Mouse (Mus musculus) intestine, embryonic 14.5 days (tissue): ENCODE results near the gene Car2. TPM values are rescaled to one million over a fixed set of nuclear protein-coding genes. Genes with fewer than 3 reads are reported as not detected.

Experiments
- ATAC-seq: fragments of 200-750 bp; cut with Nextera tagmentation; replicated peaks from 2 replicates; pipeline ENCODE4 v1.8.0; 2017; ENCODE audit warnings: low read depth, moderate number of reproducible peaks, moderate TSS enrichment, moderate library complexity; ENCODE audit not compliant: low FRiP score, low TSS enrichment
- DNase-seq: peaks from one replicate; pipeline ENCODE4 v3.0.0-alpha.2; 2018; ENCODE audit warnings: low spot score
- H3K27ac ChIP-seq: fragments of 300-500 bp; sonication (generic); 2 replicates; pipeline ENCODE4 v1.5.1; 2014; ENCODE audit warnings: low read depth, mild to moderate bottlenecking, control low read depth
- H3K27me3 ChIP-seq: fragments of 300-500 bp; sonication (generic); replicated peaks from 2 replicates; pipeline ENCODE4 v1.6.1; 2014; ENCODE audit warnings: low read length, control low read depth; ENCODE audit not compliant: control insufficient read depth, insufficient read depth
- H3K36me3 ChIP-seq: fragments of 300-500 bp; sonication (generic); 2 replicates; pipeline ENCODE4 v1.6.1; 2014; ENCODE audit warnings: low read length, control low read depth; ENCODE audit not compliant: control insufficient read depth, insufficient read depth
- H3K4me1 ChIP-seq: fragments of 300-500 bp; sonication (generic); replicated peaks from 2 replicates; pipeline ENCODE4 v1.6.1; 2014; ENCODE audit warnings: low read length, control low read depth, mixed read lengths; ENCODE audit not compliant: control insufficient read depth, insufficient read depth
- H3K4me2 ChIP-seq: fragments of 300-500 bp; sonication (generic); 2 replicates; pipeline ENCODE4 v1.6.1; 2014; ENCODE audit warnings: low read length
- H3K4me3 ChIP-seq: fragments of 300-500 bp; sonication (generic); 2 replicates; pipeline ENCODE4 v1.5.1; 2014; ENCODE audit warnings: low read depth, low read length, control low read depth, mixed read lengths
- H3K9ac ChIP-seq: fragments of 300-500 bp; sonication (generic); 2 replicates; pipeline ENCODE4 v1.6.1; 2014; ENCODE audit warnings: mild to moderate bottlenecking, low read length
- H3K9me3 ChIP-seq: fragments of 300-500 bp; sonication (generic); 2 replicates; pipeline ENCODE4 v1.6.1; 2016; ENCODE audit warnings: low read length, control low read depth; ENCODE audit not compliant: control insufficient read depth
- WGBS: fragments of 180-500 bp; shearing (Covaris S2); extraction: QIAGEN DNeasy Blood & Tissue Kit; methylation state at CpG from one replicate; pipeline ENCODE4 v1.1.7; 2014; 5-methylcytosine and 5-hydroxymethylcytosine counted together
- polyA plus RNA-seq: library from polyadenylated mRNA; unstranded; fragments of >200 nt; fragmentation: Nextera tagmentation; extraction: Ambion mirVana; gene quantifications from 2 replicates; pipeline ENCODE4 v1.2.1, GENCODE M21; 2014

Gene Car2
- polyA plus RNA-seq, 1 experiment from 2014 or later, result 18.3 TPM

GRCm38 (mm10) chr3:14874402-14875040 lies 11.6 kb upstream of the Car2 start:
- no peak overlapping the region for H3K4me3 ChIP-seq
- DNase-seq, result no peak
- H3K27ac ChIP-seq, result no peak overlapping the region
- no peaks in the 10 kb centered on the region for H3K9me3 ChIP-seq
- H3K27me3 ChIP-seq, result no peaks in the 10 kb centered on the region
- WGBS, result 24% methylated on average over 8 of the region's 8 CpGs
- ATAC-seq, result peak; percentile 65; the same call in 1 of the 2 replicates
- H3K4me1 ChIP-seq, result no peaks in the 10 kb centered on the region
- H3K4me2 ChIP-seq, result 0 out of 2 replicates have a peak overlapping the region, but pooled peaks have one; percentile 23
- H3K9ac ChIP-seq, result no peak overlapping the region
- H3K36me3 ChIP-seq, result no peaks in the 10 kb centered on the region

GRCm38 (mm10) chr3:14876325-14876918 lies 9.7 kb upstream of the Car2 start:
- no peaks in the 10 kb centered on the region for H3K36me3 ChIP-seq
- H3K4me3 ChIP-seq, result no peak overlapping the region
- H3K27ac ChIP-seq, result no peak overlapping the region
- no peak for ATAC-seq
- 0 out of 2 replicates have a peak, but pooled peaks cover 4% of the 10 kb centered on the region for H3K4me1 ChIP-seq
- no peak for DNase-seq
- H3K9me3 ChIP-seq, result no peaks in the 10 kb centered on the region
- no peaks in the 10 kb centered on the region for H3K27me3 ChIP-seq
- 61% methylated on average over 9 of the region's 9 CpGs for WGBS
- H3K9ac ChIP-seq, result no peak overlapping the region
- no peak overlapping the region for H3K4me2 ChIP-seq

DNA sequence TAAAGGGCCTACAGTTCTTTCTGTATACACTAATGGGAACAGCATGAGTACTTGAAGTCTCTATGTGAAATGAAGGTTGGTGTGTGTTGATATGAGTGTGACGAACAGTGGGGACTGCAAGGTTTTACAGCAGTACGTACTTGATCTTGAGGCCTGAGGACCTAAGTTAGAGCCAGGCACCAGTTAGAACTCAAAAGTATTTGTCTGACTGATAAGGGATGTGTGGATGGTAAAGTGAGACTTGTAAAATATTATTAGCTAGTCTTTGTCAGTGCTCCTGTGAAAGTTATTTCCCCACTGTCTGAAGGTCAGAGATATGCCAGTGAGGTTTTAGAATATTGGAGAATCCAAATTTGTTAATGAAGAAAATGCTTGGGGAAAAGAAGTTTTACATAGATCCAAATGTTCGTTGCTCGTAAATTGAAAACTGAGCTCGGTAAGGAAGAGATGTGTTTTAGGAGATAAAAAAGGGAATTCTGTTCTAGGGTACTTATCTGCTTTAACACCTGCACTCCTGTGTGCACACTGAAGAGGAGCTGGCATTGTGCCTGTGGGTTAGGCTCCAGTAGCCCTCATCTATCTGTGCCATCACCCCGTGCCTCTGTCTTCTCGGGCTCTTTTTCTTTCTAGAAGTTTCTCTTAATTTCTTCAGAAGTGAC lies 8.7 kb upstream of the Car2 start:
- H3K27me3 ChIP-seq, result no peaks in the 10 kb centered on the region
- H3K4me2 ChIP-seq, result no peak overlapping the region
- no peak for ATAC-seq
- no peak overlapping the region for H3K9ac ChIP-seq
- H3K36me3 ChIP-seq, result no peaks in the 10 kb centered on the region
- H3K27ac ChIP-seq, result no peak overlapping the region
- DNase-seq, result no peak
- WGBS, result 81% methylated on average over 7 of the region's 7 CpGs
- H3K4me1 ChIP-seq, result 0 out of 2 replicates have a peak, but pooled peaks cover 6% of the 10 kb centered on the region
- H3K4me3 ChIP-seq, result no peak overlapping the region
- no peaks in the 10 kb centered on the region for H3K9me3 ChIP-seq

DNA sequence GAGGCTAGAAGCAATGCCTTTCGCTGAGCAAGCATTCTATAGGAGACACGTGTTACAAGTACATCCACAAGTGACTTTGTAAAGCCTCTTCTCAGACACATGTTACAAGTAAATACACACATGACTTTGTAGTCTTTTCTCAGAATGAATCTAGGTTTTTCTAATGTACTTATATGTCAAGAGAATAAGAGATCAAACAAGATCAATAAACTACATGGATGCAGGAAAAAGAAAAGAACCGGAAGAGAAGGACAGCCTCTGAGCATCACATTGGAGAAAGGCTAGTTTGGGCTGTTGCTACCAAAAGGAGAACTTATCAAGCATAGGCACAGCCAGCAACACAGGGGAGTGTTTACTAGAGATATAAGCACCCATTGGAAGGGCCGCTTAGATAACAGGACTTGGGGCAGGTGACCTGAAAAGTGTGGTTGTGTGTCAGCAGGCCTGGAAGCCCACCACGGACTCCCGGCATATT lies 7.3 kb upstream of the Car2 start:
- WGBS, result 78% methylated on average over 6 of the region's 6 CpGs
- Histone ChIP-seq H3K27ac (no peak overlapping the region), H3K9me3 (no peaks in the 10 kb centered on the region), H3K27me3 (no peaks in the 10 kb centered on the region), H3K4me1 (0 out of 2 replicates have a peak, but pooled peaks cover 6% of the 10 kb centered on the region), H3K4me2 (no peak overlapping the region), H3K9ac (no peak overlapping the region), H3K36me3 (no peaks in the 10 kb centered on the region), H3K4me3 (no peak overlapping the region)
- ATAC-seq (no peak), DNase-seq (no peak)

DNA sequence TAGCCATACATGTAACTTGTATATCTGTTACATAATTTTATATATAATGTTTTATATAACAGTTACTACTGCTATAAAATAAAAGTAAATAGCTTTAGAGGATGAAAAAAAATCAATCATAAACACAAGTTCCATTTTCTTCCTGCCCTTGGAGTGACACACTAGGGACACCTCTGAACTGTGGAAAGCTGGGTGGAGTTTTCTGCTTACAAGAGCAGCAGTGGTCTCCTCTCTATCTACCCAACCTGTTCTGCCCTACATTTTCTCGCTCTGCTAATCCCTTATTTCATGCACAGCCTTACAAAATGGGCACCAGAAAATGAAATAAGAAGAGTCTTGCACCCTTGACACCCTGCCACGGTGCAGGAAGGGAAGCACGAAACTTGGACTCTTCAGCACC lies 6.8 kb upstream of the Car2 start:
- ATAC-seq, result no peak
- no peak for DNase-seq
- H3K9ac ChIP-seq, result no peak overlapping the region
- no peaks in the 10 kb centered on the region for H3K36me3 ChIP-seq
- H3K27me3 ChIP-seq, result no peaks in the 10 kb centered on the region
- no peak overlapping the region for H3K4me3 ChIP-seq
- 90% methylated on average over 3 of the region's 3 CpGs for WGBS
- H3K27ac ChIP-seq, result no peak overlapping the region
- H3K4me1 ChIP-seq, result 0 out of 2 replicates have a peak, but pooled peaks cover 6% of the 10 kb centered on the region
- H3K9me3 ChIP-seq, result no peaks in the 10 kb centered on the region
- no peak overlapping the region for H3K4me2 ChIP-seq

DNA sequence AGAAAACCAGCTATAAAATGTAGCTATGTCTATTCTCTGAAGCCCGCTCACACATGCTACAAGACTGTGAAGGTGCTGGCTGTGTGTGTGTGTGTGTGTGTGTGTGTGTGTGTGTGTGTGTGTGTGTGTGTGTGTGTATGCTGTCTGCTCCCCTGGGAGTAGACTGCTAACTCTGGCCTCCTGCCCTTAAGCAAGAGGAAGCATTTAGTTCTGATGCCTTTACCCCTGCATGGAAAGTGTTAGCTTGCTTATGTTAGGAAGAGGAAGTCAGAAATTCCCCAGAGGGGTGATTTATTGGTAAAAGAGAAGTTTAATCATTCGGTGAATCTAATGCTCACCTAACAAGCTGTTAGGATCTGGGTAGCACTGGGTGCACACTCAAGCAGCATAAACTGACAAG lies 5.8 kb upstream of the Car2 start:
- 47% methylated on average over 2 of the region's 2 CpGs for WGBS
- Histone ChIP-seq H3K27me3 (no peaks in the 10 kb centered on the region), H3K27ac (no peak overlapping the region), H3K4me3 (no peak overlapping the region), H3K9ac (no peak overlapping the region), H3K36me3 (no peaks in the 10 kb centered on the region), H3K4me2 (no peak overlapping the region), H3K4me1 (0 out of 2 replicates have a peak, but pooled peaks cover 6% of the 10 kb centered on the region), H3K9me3 (no peaks in the 10 kb centered on the region)
- DNase-seq (no peak), ATAC-seq (no peak)

DNA sequence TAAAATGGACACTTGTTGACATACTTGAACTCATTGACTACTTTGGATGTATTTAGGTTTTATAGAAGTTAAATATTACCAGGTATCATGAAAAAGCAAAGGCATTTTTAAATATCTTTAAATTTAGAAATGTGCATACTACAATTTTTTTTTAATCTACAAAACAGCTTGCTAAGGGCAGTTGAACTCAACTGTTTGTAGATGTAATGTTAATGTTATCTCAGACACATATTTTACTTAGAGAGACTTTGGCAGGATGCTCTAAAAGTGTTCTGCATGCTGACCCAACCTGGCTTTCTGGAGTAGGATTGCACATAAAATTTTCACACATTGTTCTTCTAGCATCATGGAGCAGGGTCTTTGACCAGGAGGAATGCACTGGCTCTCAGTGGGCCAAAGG lies 4.1 kb upstream of the Car2 start:
- no peaks in the 10 kb centered on the region for H3K9me3 ChIP-seq
- no peaks in the 10 kb centered on the region for H3K36me3 ChIP-seq
- H3K4me1 ChIP-seq, result 0 out of 2 replicates have a peak, but pooled peaks cover 9% of the 10 kb centered on the region
- no peak overlapping the region for H3K9ac ChIP-seq
- no peak for DNase-seq
- ATAC-seq, result no peak
- H3K4me3 ChIP-seq, result no peak overlapping the region
- H3K27me3 ChIP-seq, result peaks cover 3% of the 10 kb centered on the region
- H3K27ac ChIP-seq, result no peak overlapping the region
- no peak overlapping the region for H3K4me2 ChIP-seq

GRCm38 (mm10) chr3:14882756-14883155 lies 3.3 kb upstream of the Car2 start:
- Histone ChIP-seq H3K9ac (no peak overlapping the region), H3K4me3 (no peak overlapping the region), H3K36me3 (no peaks in the 10 kb centered on the region), H3K4me1 (0 out of 2 replicates have a peak, but pooled peaks cover 11% of the 10 kb centered on the region), H3K9me3 (no peaks in the 10 kb centered on the region), H3K27ac (no peak overlapping the region), H3K4me2 (no peak overlapping the region), H3K27me3 (peaks cover 11% of the 10 kb centered on the region)
- WGBS, result 43% methylated on average over 3 of the region's 3 CpGs
- DNase-seq, result no peak
- ATAC-seq, result no peak
